Comparison of ENCODE assay signal across 10 mouse cellular contexts in the genomic region with DNA sequence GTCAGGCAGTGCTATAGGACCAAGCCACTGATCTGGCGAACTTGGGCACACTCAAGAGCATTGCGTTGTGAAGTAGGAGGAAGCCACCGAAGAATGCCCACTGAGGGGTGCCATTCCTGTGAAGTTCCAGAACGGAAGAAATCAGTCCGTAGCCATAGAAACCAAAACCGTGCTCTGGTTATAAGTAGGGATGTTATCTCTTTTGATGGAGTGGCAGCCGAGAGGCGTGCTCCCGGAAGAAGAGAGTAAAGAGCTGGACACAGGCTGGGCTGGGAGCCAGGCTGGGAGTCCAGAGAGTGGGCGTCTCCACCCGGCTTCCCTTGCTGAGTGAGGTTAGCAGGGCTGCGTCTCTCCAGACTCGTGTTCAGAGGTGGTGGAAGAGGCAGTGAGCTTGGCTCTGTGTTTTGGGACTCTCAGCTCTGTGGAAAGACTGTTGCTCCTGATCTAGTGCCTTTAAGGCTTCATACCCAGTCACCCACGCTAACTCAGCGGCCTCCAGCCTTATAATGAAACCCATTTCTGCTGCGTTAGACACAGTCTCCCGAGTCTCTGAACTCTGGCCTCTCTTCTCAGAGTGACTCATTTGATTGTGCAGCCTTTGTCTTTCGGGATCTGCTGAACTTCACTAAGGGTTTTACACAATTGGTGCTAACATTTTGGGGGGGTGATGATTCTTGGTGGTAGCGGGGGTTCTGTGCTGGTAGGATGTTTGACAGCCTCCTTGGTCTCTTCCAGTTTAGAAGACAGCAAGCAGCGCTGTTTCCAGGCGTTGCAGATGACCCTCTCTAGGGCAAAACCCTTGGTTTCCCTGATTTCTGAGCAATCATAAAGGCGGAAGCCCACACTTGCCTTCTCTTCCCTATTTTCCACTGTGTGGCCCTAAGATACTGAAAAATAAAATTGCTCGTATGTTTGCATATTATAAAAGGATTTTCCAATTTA. TPM values are rescaled to one million over a fixed set of nuclear protein-coding genes. Genes with fewer than 3 reads are reported as not detected.
DNase-seq lines count a peak whose midpoint lies in the region; ATAC-seq and TF ChIP-seq lines count a peak whose summit lies in the region.
"Had no signal": no experiment of that assay in that cellular context is flagged by ENCODE, and none has a peak within 500 bp of the region (broad histone marks: within the 10 kb centered on the region; RNA-seq: fewer than 3 reads in every experiment).

No protein-coding gene starts in this region.

- H3K4me2 ChIP-seq in hindbrain, embryonic 13.5 days, result peak overlapping the region; percentile 33
- H3K4me2 ChIP-seq in midbrain, embryonic 15.5 days, result peak overlapping the region; percentile 42

- ATAC-seq in hindbrain, embryonic 13.5 days (ENCODE audit: low FRiP score), result peak; percentile 73
- peak; percentile 74 for ATAC-seq in midbrain, embryonic 15.5 days (replicated peaks)
- no peak for ATAC-seq in inflammation-experienced regulatory T-cells, adult 6 months

- no peaks in the 10 kb centered on the region for H3K27me3 ChIP-seq in hindbrain, embryonic 13.5 days
- H3K27me3 ChIP-seq in midbrain, embryonic 15.5 days (replicated peaks), result no peaks in the 10 kb centered on the region

- DNase-seq in MN1 (ENCODE audit: low spot score), result peak; percentile 89
- peak; percentile 48 for DNase-seq in adrenal gland, adult 8-10 months
- DNase-seq in gastrocnemius, postnatal 10 days, result peak; percentile 66
- peak; percentile 50 to 62 for DNase-seq in left cerebral cortex, adult 2 months (ENCODE audit: extremely low spot score in 1 of 2, low spot score in 2 of 2)
- peak; percentile 34 to 73 for DNase-seq in urinary bladder, postnatal 36 days (ENCODE audit: low spot score in 2 of 2)

- TF ChIP-seq CTCF in left cerebral cortex, adult 2 months (IDR thresholded peaks at IDR 0.05), result no peak; the same call in 1 of the 2 replicates

- peaks cover 8% of the 10 kb centered on the region for H3K4me1 ChIP-seq in hindbrain, embryonic 13.5 days (replicated peaks)
- peaks cover 13% of the 10 kb centered on the region for H3K4me1 ChIP-seq in midbrain, embryonic 15.5 days

- intact Hi-C loops in left cerebral cortex, adult 2 months (cut with DNase I), result loop anchor here (5.0 kb wide), 1 partner anchor 86 kb away; a partner anchor contains a TSS

- H3K4me3 ChIP-seq in hindbrain, embryonic 13.5 days, result no peak overlapping the region; the same call in 1 of the 2 replicates
- H3K4me3 ChIP-seq in left cerebral cortex, adult 2 months, result peak overlapping the region; percentile 41
- H3K4me3 ChIP-seq in midbrain, embryonic 15.5 days, result peak overlapping the region; percentile 18

- H3K27ac ChIP-seq in hindbrain, embryonic 13.5 days, result no peak overlapping the region
- peak overlapping the region; percentile 62 for H3K27ac ChIP-seq in left cerebral cortex, adult 2 months
- peak overlapping the region; percentile 34; the same call in 1 of the 2 replicates for H3K27ac ChIP-seq in midbrain, embryonic 15.5 days

- 37% methylated on average over 23 of the region's 23 CpGs for WGBS in hindbrain, embryonic 13.5 days
- WGBS in midbrain, embryonic 15.5 days, result 42% methylated on average over 23 of the region's 23 CpGs

- no peak overlapping the region for H3K9ac ChIP-seq in hindbrain, embryonic 13.5 days
- no peak overlapping the region for H3K9ac ChIP-seq in midbrain, embryonic 15.5 days

- H3K9me3 ChIP-seq in hindbrain, embryonic 13.5 days, result no peaks in the 10 kb centered on the region
- H3K9me3 ChIP-seq in midbrain, embryonic 15.5 days, result no peaks in the 10 kb centered on the region

- H3K36me3 ChIP-seq in hindbrain, embryonic 13.5 days, result no peaks in the 10 kb centered on the region
- no peaks in the 10 kb centered on the region for H3K36me3 ChIP-seq in midbrain, embryonic 15.5 days (replicated peaks)

RNA-seq across cellular contexts. Expression of a gene that starts 21.1 kb away (rescaled TPM):
- total RNA-seq in adrenal gland, adult 8-10 months (2022), result 10 to 100 TPM; 12.7 to 18.1 (median 14.4) TPM
- total RNA-seq in gastrocnemius, postnatal 10 days (2021), result 1 to 10 TPM; 2.1 to 2.5 TPM
- 2.0 and 2.4 TPM in 2 replicates for polyA plus RNA-seq in hindbrain, embryonic 13.5 days (2015; fragmentation: Nextera tagmentation; extraction: Ambion mirVana)
- 1 to 10 TPM; 1.8 to 2.6 TPM for total RNA-seq in left cerebral cortex, adult 2 months (2021)
- 1.5 and 2.0 TPM in 2 replicates for polyA plus RNA-seq in midbrain, embryonic 15.5 days (2015; fragmentation: Nextera tagmentation; extraction: Ambion mirVana)
- 10 to 100 TPM; 36.2 to 50.6 (median 42.1) TPM for polyA plus RNA-seq in inflammation-experienced regulatory T-cells, adult 6 months (2017; shearing (Covaris generic))

RNA-seq across cellular contexts. Expression of a gene that starts 58.8 kb away (rescaled TPM):
- total RNA-seq in adrenal gland, adult 8-10 months (2022), result 100 to 1,000 TPM in 3 of 4 experiments, 10 to 100 TPM in 1; 96.8 to 150 (median 119) TPM
- total RNA-seq in gastrocnemius, postnatal 10 days (2021), result 10 to 100 TPM; 46.8 to 59.0 TPM
- polyA plus RNA-seq in hindbrain, embryonic 13.5 days (2015; fragmentation: Nextera tagmentation; extraction: Ambion mirVana), result 480 and 495 TPM in 2 replicates
- 100 to 1,000 TPM; 103 to 115 TPM for total RNA-seq in left cerebral cortex, adult 2 months (2021)
- polyA plus RNA-seq in midbrain, embryonic 15.5 days (2015; fragmentation: Nextera tagmentation; extraction: Ambion mirVana), result 417 and 424 TPM in 2 replicates
- polyA plus RNA-seq in inflammation-experienced regulatory T-cells, adult 6 months (2017; shearing (Covaris generic)), result 100 to 1,000 TPM; 539 to 598 (median 556) TPM

RNA-seq across cellular contexts. Expression of a gene that starts 58.9 kb away (rescaled TPM):
- under 1 TPM in 2 of 4 experiments, not detected in 2; 0.09 to 0.11 TPM for total RNA-seq in adrenal gland, adult 8-10 months (2022)
- not detected for total RNA-seq in gastrocnemius, postnatal 10 days (2021)
- polyA plus RNA-seq in hindbrain, embryonic 13.5 days (2015; fragmentation: Nextera tagmentation; extraction: Ambion mirVana), result 0.17 and 0.18 TPM in 2 replicates
- total RNA-seq in left cerebral cortex, adult 2 months (2021), result under 1 TPM in 1 of 2 experiments, not detected in 1; 0.18 TPM
- polyA plus RNA-seq in midbrain, embryonic 15.5 days (2015; fragmentation: Nextera tagmentation; extraction: Ambion mirVana), result 0.06 and 0.22 TPM in 2 replicates
- not detected for polyA plus RNA-seq in inflammation-experienced regulatory T-cells, adult 6 months (2017; shearing (Covaris generic))
- total RNA-seq: hematopoietic stem cell, adult 5-6 weeks; neutrophil, adult 5-6 weeks had no signal
